Mouse (Mus musculus) limb, embryonic 11.5 days (tissue): ENCODE measurements around the gene Fkbp6. TPM values are rescaled to one million over a fixed set of nuclear protein-coding genes. Genes with fewer than 3 reads are reported as not detected.
A peak's percentile ranks its signal among the peaks of the same experiment; 100 is the strongest.

Experiments
- ATAC-seq: fragments of 200-750 bp; cut with Nextera tagmentation; 2 replicates; pipeline ENCODE4 v1.8.0; 2017; ENCODE audit warnings: low read depth; ENCODE audit not compliant: insufficient number of reproducible peaks, low FRiP score, low TSS enrichment
- DNase-seq: peaks from one replicate; pipeline ENCODE4 v3.0.0-alpha.2; 2015; ENCODE audit warnings: low spot score
- H3K27ac ChIP-seq: fragments of 300-500 bp; sonication (generic); replicated peaks from 2 replicates; pipeline ENCODE4 v1.5.1; 2014; ENCODE audit warnings: low read depth, mild to moderate bottlenecking, low read length
- H3K27me3 ChIP-seq: fragments of 300-500 bp; sonication (generic); 2 replicates; pipeline ENCODE4 v1.6.1; 2014; ENCODE audit warnings: mild to moderate bottlenecking, low read length, mixed read lengths; ENCODE audit not compliant: control insufficient read depth, insufficient read depth
- H3K36me3 ChIP-seq: fragments of 300-500 bp; sonication (generic); 2 replicates; pipeline ENCODE4 v1.6.1; 2014; ENCODE audit warnings: mild to moderate bottlenecking, low read length, moderate library complexity, mixed read lengths; ENCODE audit not compliant: control insufficient read depth, insufficient read depth
- H3K4me1 ChIP-seq: fragments of 300-500 bp; sonication (generic); 2 replicates; pipeline ENCODE4 v1.6.1; 2014; ENCODE audit warnings: low read length, mixed read lengths; ENCODE audit not compliant: control insufficient read depth, insufficient read depth
- H3K4me2 ChIP-seq: fragments of 300-500 bp; sonication (generic); 2 replicates; pipeline ENCODE4 v1.6.1; 2014; ENCODE audit warnings: low read depth, mild to moderate bottlenecking, moderate library complexity; ENCODE audit not compliant: severe bottlenecking
- H3K4me3 ChIP-seq: fragments of 300-500 bp; sonication (generic); 2 replicates; pipeline ENCODE4 v1.5.1; 2014; ENCODE audit warnings: low read depth, low read length
- H3K9ac ChIP-seq: fragments of 300-500 bp; sonication (generic); 2 replicates; pipeline ENCODE4 v1.6.1; 2014; ENCODE audit warnings: mild to moderate bottlenecking, low read length
- H3K9me3 ChIP-seq: fragments of 300-500 bp; sonication (generic); 2 replicates; pipeline ENCODE4 v1.6.1; 2016; ENCODE audit warnings: low read length; ENCODE audit not compliant: control insufficient read depth
- WGBS: fragments of 180-500 bp; shearing (Covaris S2); extraction: QIAGEN DNeasy Blood & Tissue Kit; methylation state at CpG from one replicate; pipeline ENCODE4 v1.1.7; 2014; 5-methylcytosine and 5-hydroxymethylcytosine counted together
- microRNA-seq: library from miRNA; unstranded; fragments of <30 nt; microRNA quantifications from one replicate; pipeline ENCODE4, GENCODE M21; 2016
- polyA plus RNA-seq: library from polyadenylated mRNA; unstranded; fragments of >200 nt; fragmentation: Nextera tagmentation; extraction: Ambion mirVana; gene quantifications from 2 replicates; pipeline ENCODE4 v1.2.1, GENCODE M21; 2014

The Fkbp6 gene
- polyA plus RNA-seq, 1 experiment from 2014 or later = 0.12 TPM

DNA sequence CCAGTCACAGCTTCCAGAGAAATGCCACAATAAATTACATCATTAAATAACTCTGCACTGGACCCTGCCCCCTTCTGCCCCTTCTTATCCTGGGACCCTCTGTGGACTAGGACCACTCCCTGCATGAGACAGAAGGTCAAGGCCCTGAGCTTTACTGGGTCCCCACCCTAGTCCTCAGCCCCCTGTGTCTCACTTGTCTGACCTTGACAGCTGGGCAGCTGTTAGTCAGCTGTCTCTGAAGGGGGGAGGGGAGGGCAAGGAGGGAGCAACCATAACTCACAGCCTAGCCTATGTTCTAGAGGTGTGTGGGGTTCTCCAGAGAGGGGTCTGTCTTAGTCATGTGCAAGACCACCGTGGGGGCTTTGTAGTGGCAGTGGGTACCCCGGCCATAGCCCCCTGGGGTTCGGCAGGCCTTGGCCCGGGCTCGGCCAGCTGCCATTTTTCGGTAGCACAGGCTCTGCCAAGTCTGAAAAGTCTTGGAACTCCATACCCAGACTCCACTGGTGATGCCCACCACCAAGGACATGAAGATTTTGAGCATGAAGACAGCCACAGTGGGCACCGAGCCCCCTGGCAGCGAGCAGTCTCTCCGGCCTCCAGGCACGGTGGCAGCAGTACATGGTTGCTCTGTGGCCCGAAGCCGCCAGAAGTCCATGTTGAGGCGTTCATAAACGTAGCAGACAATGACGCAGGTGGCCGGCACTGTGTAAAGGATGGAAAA, 100.7 kb downstream of the Fkbp6 start:
- no peak overlapping the region for H3K4me3 ChIP-seq
- H3K9ac ChIP-seq = no peak overlapping the region
- peaks cover 22% of the 10 kb centered on the region for H3K27me3 ChIP-seq
- peaks cover 13% of the 10 kb centered on the region for H3K36me3 ChIP-seq
- H3K9me3 ChIP-seq = no peaks in the 10 kb centered on the region
- no peak overlapping the region for H3K27ac ChIP-seq
- peaks cover 19% of the 10 kb centered on the region for H3K4me1 ChIP-seq
- DNase-seq (no peak), ATAC-seq (no peak)
- H3K4me2 ChIP-seq = peak overlapping the region; percentile 4; the same call in 1 of the 2 replicates
- WGBS = 86% methylated on average over 16 of the region's 16 CpGs

DNA sequence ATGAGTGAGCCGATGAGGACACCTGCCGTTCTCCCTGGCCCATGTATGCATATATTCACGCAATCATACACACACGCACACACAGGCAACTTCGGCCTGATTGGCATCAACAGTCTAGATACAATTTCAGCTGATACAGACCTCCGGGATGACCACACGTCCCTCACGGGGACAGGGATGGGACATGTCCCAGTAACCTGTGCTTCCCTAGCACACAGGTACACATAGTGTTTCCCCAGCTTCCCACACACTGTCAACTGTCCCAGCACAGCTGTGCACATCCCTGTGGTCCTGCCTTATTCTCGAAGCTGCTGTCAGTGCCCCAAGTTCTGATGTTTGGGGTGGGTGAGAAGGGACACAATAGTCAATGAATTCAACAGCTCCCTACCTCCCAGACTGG, 102.5 kb downstream of the Fkbp6 start:
- WGBS = 84% methylated on average over 9 of the region's 9 CpGs

DNA sequence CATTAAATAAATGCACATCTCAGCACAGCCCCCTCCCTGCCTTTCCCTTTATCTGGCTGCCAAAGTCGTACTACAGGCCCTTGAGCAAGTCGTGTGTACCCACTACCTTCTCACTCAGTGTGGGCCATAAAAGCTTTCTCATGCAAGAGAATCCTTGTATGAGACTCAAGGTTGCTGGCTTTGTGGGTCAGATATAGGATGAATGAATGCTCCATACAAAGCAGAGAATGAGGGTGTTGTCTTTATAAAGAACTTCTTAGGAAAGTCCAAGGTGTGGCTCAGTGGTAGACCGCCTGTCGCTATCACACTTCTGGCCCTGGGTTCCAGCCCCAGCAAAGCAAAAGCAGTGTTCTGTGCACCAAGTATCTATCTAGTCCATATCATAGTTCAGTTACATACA, 103.3 kb downstream of the Fkbp6 start:
- no peak overlapping the region for H3K4me2 ChIP-seq
- no peaks in the 10 kb centered on the region for H3K9me3 ChIP-seq
- peaks cover 11% of the 10 kb centered on the region for H3K4me1 ChIP-seq
- H3K27ac ChIP-seq = no peak overlapping the region
- WGBS = 74% methylated on average over 4 of the region's 4 CpGs
- H3K36me3 ChIP-seq = peaks cover 33% of the 10 kb centered on the region
- no peak overlapping the region for H3K9ac ChIP-seq
- peaks cover 22% of the 10 kb centered on the region for H3K27me3 ChIP-seq
- no peak overlapping the region for H3K4me3 ChIP-seq
- ATAC-seq (no peak), DNase-seq (no peak)

More for the DNA sequence above, 102.5 kb downstream of the Fkbp6 start:
- DNase-seq = no peak
- Histone ChIP-seq H3K36me3 (peaks cover 26% of the 10 kb centered on the region), H3K9ac (no peak overlapping the region), H3K27ac (no peak overlapping the region), H3K4me2 (no peak overlapping the region), H3K4me3 (no peak overlapping the region), H3K4me1 (peaks cover 11% of the 10 kb centered on the region), H3K9me3 (no peaks in the 10 kb centered on the region), H3K27me3 (peaks cover 22% of the 10 kb centered on the region)
- no peak for ATAC-seq

DNA sequence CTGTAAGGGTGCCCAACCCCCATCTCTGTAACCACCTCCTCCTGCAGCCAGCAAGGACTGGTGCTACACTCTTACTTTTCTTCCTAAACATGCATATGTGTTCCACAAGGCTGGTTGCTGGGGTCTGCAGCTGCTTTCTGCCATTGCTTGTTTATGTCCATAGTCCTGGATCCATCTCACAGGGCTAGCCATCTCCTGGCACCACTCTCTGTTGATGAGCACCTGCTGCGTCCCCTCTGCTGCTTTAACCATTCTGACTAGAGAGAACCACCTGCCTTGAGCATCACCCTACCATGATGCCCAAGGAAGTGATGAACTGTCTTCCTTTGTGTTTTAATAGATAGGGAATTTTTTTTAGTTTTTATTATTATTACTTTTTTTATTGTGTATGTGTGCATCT, 106.7 kb downstream of the Fkbp6 start:
- WGBS = 91% methylated on average over 1 of the region's 1 CpGs
- Histone ChIP-seq H3K27me3 (no peaks in the 10 kb centered on the region), H3K4me1 (no peaks in the 10 kb centered on the region), H3K9me3 (no peaks in the 10 kb centered on the region), H3K36me3 (peaks cover 57% of the 10 kb centered on the region), H3K9ac (no peak overlapping the region), H3K4me3 (no peak overlapping the region), H3K27ac (no peak overlapping the region), H3K4me2 (no peak overlapping the region)
- DNase-seq = no peak
- ATAC-seq = no peak

DNA sequence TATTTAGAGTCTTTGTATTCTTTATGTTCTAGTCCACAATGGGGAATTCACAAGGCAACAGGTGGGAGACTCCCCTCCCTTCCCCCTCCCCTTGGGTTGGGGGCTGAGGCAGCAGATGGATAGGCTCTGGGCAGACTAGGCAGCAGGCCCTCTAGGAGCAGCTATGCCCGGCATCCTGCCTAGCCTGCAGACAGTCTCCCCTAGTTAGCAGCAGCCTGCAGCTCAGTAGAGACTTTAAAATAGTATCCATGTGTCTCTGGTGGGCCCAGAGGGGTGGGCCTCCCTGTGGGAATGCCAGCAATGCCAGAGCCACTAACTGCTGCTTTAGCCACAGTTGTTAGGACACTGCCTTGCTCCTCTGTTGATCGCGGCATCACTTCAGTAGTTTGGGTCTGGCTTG, 107.2 kb downstream of the Fkbp6 start:
- WGBS = 92% methylated on average over 3 of the region's 3 CpGs
- Histone ChIP-seq H3K4me2 (no peak overlapping the region), H3K27ac (no peak overlapping the region), H3K9me3 (no peaks in the 10 kb centered on the region), H3K4me1 (no peaks in the 10 kb centered on the region), H3K4me3 (no peak overlapping the region), H3K36me3 (peaks cover 63% of the 10 kb centered on the region), H3K9ac (no peak overlapping the region), H3K27me3 (no peaks in the 10 kb centered on the region)
- no peak for DNase-seq
- ATAC-seq = no peak

DNA sequence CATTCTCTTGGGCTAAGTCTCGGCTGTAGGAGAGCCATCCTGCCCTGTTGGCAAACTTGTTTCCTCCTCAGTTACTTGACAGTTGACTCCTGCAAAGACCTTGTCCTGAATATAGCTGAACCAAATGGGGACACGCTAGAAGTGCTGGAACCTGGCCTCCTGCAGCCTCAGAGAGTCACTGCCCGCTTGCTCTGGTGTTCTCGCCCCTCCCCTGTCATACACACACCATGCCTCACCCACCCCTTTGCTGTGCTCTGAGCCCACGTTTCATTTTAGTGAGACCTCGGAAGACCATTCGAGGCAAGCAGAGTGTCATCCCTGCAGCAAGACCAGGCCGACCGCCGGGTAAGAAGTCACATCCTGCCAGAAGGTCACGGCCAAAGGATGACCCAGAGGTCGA, 107.7 kb downstream of the Fkbp6 start:
- Histone ChIP-seq H3K4me3 (no peak overlapping the region), H3K9ac (no peak overlapping the region), H3K27me3 (no peaks in the 10 kb centered on the region), H3K4me1 (no peaks in the 10 kb centered on the region), H3K27ac (no peak overlapping the region), H3K36me3 (peaks cover 66% of the 10 kb centered on the region), H3K4me2 (no peak overlapping the region), H3K9me3 (no peaks in the 10 kb centered on the region)
- no peak for DNase-seq
- WGBS = 82% methylated on average over 12 of the region's 12 CpGs
- no peak for ATAC-seq

Small RNA genes lying within 50 kb of the gene (microRNA-seq; reads per million reads assigned to microRNA genes)
- 1.5 reads per million for gene Mir7033

Other genes with a start within 250 kb of the Fkbp6 start
- gene Tbl2, start 200.4 kb downstream of the Fkbp6 start, polyA plus RNA-seq = 21.4 and 22.5 TPM in 2 replicates
- 39.5 and 45.6 TPM in 2 replicates for gene Bcl7b, start 181.8 kb downstream of the Fkbp6 start, polyA plus RNA-seq
- gene Baz1b, start 162.8 kb downstream of the Fkbp6 start, polyA plus RNA-seq = 71.5 and 77.1 TPM in 2 replicates
- gene Fzd9, start 98.8 kb downstream of the Fkbp6 start, polyA plus RNA-seq = 3.3 TPM in 2 replicates
- gene Trim50, start 3.3 kb upstream of the Fkbp6 start, polyA plus RNA-seq = not detected in 2 replicates
- 31.5 and 36.1 TPM in 2 replicates for gene Nsun5, start 19.9 kb upstream of the Fkbp6 start, polyA plus RNA-seq
- 21.4 and 21.8 TPM in 2 replicates for gene Pom121, start 44.5 kb upstream of the Fkbp6 start, polyA plus RNA-seq
- gene Hip1, start 195.1 kb upstream of the Fkbp6 start, polyA plus RNA-seq = 35.2 and 39.4 TPM in 2 replicates
- gene Ccl26, start 213.5 kb upstream of the Fkbp6 start, polyA plus RNA-seq = not detected in 2 replicates
- 0.37 and 1.3 TPM in 2 replicates for gene Ccl24, start 223.0 kb upstream of the Fkbp6 start, polyA plus RNA-seq